Mouse (Mus musculus): ENCODE measurements around the gene Foxf1.

- TF ChIP-seq CTCF (IDR thresholded peaks at IDR 0.05; ENCODE audit: low read depth, low read length) (no peak), POLR2A (IDR thresholded peaks at IDR 0.05; ENCODE audit: borderline replicate concordance, low read depth, low read length) (no peak)
These were observed 43.7 kb downstream of the Foxf1 start, which contains the start of gene Foxl1 for GRCm38 (mm10) chr8:121127756-121128375.

All from bone marrow macrophage, adult 2 months (primary cell).